Mouse (Mus musculus) E14TG2a.4 (cell line): ENCODE results near the gene Bank1.

ENCODE experiments used
- CTCF ChIP-seq: conservative IDR thresholded peaks from 2 replicates; pipeline ENCODE4 v1.5.1; 2014; ENCODE audit warnings: low read length
- NANOG ChIP-seq: IDR thresholded peaks from 2 replicates; pipeline ENCODE4 v1.6.1; 2014; ENCODE audit warnings: borderline replicate concordance, low read length, mixed read lengths
- POU5F1 ChIP-seq: IDR thresholded peaks from 2 replicates; pipeline ENCODE4 v1.6.1; 2014; ENCODE audit warnings: low read length, borderline replicate concordance

DNA sequence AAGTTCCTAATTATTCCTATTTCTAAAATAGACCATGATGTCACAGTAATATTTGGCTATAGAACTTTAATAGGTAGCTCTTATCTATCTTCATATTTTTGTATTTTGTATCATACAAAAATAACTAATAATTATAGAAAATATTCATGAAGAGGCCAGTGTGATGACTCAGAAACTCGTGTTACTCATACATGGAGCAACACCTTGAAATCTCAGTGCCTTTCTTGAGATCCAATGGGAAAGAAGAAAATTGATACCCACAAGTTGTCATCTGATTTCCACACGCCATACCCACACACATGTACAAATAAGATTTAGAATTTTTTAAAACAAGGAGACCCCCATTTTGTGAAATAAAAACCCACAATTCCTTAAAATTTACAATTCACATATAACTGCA, 92.4 kb downstream of the Bank1 start:
- TF ChIP-seq CTCF, result no peak
- no peak for TF ChIP-seq NANOG
- TF ChIP-seq POU5F1, result no peak
